Mouse (Mus musculus) cortical plate, adult 2 months (tissue): ENCODE results near the gene Nr1h2. TPM values are rescaled to one million over a fixed set of nuclear protein-coding genes. Genes with fewer than 3 reads are reported as not detected.

Experiments
- H3K27ac ChIP-seq: fragments of 200-500 bp; 2 replicates; pipeline ENCODE4 v1.5.1; 2012; ENCODE audit warnings: low read length, control low read depth, inconsistent platforms; ENCODE audit not compliant: insufficient read depth
- H3K4me1 ChIP-seq: fragments of 200-500 bp; 2 replicates; pipeline ENCODE4 v1.6.1; 2011; ENCODE audit warnings: low read length; ENCODE audit not compliant: control insufficient read depth, insufficient read depth
- H3K4me3 ChIP-seq: fragments of 200-500 bp; 2 replicates; pipeline ENCODE4 v1.5.1; 2011; ENCODE audit warnings: mild to moderate bottlenecking, low read length, control low read depth; ENCODE audit not compliant: insufficient read depth
- CTCF ChIP-seq: fragments of 200-500 bp; IDR thresholded peaks from 2 replicates; pipeline ENCODE4 v1.5.1; 2011; ENCODE audit warnings: mild to moderate bottlenecking, control low read depth, low read length; ENCODE audit not compliant: insufficient read depth; ENCODE audit errors: extremely low read depth
- POLR2A ChIP-seq: fragments of 200-500 bp; IDR thresholded peaks from 2 replicates; pipeline ENCODE4 v1.6.1; 2011; ENCODE audit warnings: mild to moderate bottlenecking, low read length, control low read depth; ENCODE audit not compliant: insufficient read depth; ENCODE audit errors: extremely low read depth
- polyA plus RNA-seq: library from polyadenylated mRNA; depleted of rRNA; stranded (reverse); fragments of >200 nt; gene quantifications from 2 replicates; pipeline ENCODE4 v1.2.3, GENCODE M21; 2012

Gene Nr1h2
- polyA plus RNA-seq, 1 experiment: 89.6 TPM

- TF ChIP-seq POLR2A (no peak), CTCF (no peak)
- Histone ChIP-seq H3K27ac (no peak overlapping the region), H3K4me3 (no peak overlapping the region), H3K4me1 (no peaks in the 10 kb centered on the region)
These were observed 19.3 kb upstream of the Nr1h2 start for GRCm38 (mm10) chr7:44572956-44573484.

- H3K4me3 ChIP-seq: no peak within 1 kb of the TSS
- no peaks in the 10 kb centered on the region for H3K4me1 ChIP-seq
- H3K27ac ChIP-seq: no peak within 1 kb of the TSS
- TF ChIP-seq POLR2A: no peak
- TF ChIP-seq CTCF: no peak
These were observed 18.5 kb upstream of the Nr1h2 start, which contains the start of gene Napsa for GRCm38 (mm10) chr7:44572213-44572701. TSS of gene Napsa (plus strand) at chr7:44572380.

GRCm38 (mm10) chr7:44571811-44572210 lies 18.1 kb upstream of the Nr1h2 start:
- TF ChIP-seq POLR2A (no peak), CTCF (no peak)
- no peak overlapping the region for H3K4me3 ChIP-seq
- no peak overlapping the region for H3K27ac ChIP-seq
- no peaks in the 10 kb centered on the region for H3K4me1 ChIP-seq

GRCm38 (mm10) chr7:44570989-44571388 lies 17.2 kb upstream of the Nr1h2 start:
- Histone ChIP-seq H3K4me1 (no peaks in the 10 kb centered on the region), H3K27ac (no peak overlapping the region), H3K4me3 (no peak overlapping the region)
- TF ChIP-seq POLR2A: no peak
- no peak for TF ChIP-seq CTCF

GRCm38 (mm10) chr7:44568803-44569202 lies 15.1 kb upstream of the Nr1h2 start:
- H3K4me1 ChIP-seq: no peaks in the 10 kb centered on the region
- H3K4me3 ChIP-seq: no peak overlapping the region
- TF ChIP-seq CTCF: no peak
- TF ChIP-seq POLR2A: no peak
- H3K27ac ChIP-seq: no peak overlapping the region

- Histone ChIP-seq H3K4me1 (no peaks in the 10 kb centered on the region), H3K4me3 (no peak overlapping the region), H3K27ac (no peak overlapping the region)
- no peak for TF ChIP-seq CTCF
These were observed 11.7 kb upstream of the Nr1h2 start for GRCm38 (mm10) chr7:44565414-44565813.

GRCm38 (mm10) chr7:44564486-44564885 lies 10.7 kb upstream of the Nr1h2 start:
- Histone ChIP-seq H3K4me1 (no peaks in the 10 kb centered on the region), H3K27ac (no peak overlapping the region), H3K4me3 (no peak overlapping the region)
- TF ChIP-seq CTCF: no peak
- TF ChIP-seq POLR2A: no peak

GRCm38 (mm10) chr7:44563284-44563683 lies 9.5 kb upstream of the Nr1h2 start:
- H3K4me1 ChIP-seq: no peaks in the 10 kb centered on the region
- no peak for TF ChIP-seq CTCF
- H3K27ac ChIP-seq: no peak overlapping the region
- H3K4me3 ChIP-seq: no peak overlapping the region

- TF ChIP-seq POLR2A: no peak
- peak; percentile 80 for TF ChIP-seq CTCF
- Histone ChIP-seq H3K4me3 (no peak overlapping the region), H3K27ac (no peak overlapping the region), H3K4me1 (no peaks in the 10 kb centered on the region)
These were observed 7.0 kb upstream of the Nr1h2 start for GRCm38 (mm10) chr7:44560435-44561400.

- Histone ChIP-seq H3K4me1 (0 out of 2 replicates have a peak, but pooled peaks cover 1% of the 10 kb centered on the region), H3K4me3 (no peak overlapping the region), H3K27ac (no peak overlapping the region)
- TF ChIP-seq POLR2A: no peak
- TF ChIP-seq CTCF: no peak
These were observed 3.9 kb upstream of the Nr1h2 start for GRCm38 (mm10) chr7:44557629-44558028.
